Mouse (Mus musculus) ES-Bruce4 (cell line): ENCODE measurements around the gene Zfp780b.
"Not testable (repeated sequence)": the region's sequence is repeated elsewhere in the genome, so short reads cannot be mapped to it uniquely, and the experiment has no call there.

Experiments used
- CTCF ChIP-seq: IDR thresholded peaks from one replicate; pipeline ENCODE4 v1.8.1; 2011; ENCODE audit warnings: low read depth, low read length
- EP300 ChIP-seq: IDR thresholded peaks from 2 replicates; pipeline ENCODE4 v1.6.1; 2011; ENCODE audit warnings: low read depth, low read length; ENCODE audit not compliant: insufficient read depth
- POLR2A ChIP-seq: IDR thresholded peaks from one replicate; pipeline ENCODE4 v1.8.1; 2011; ENCODE audit warnings: low read length; ENCODE audit not compliant: insufficient read depth

- not testable (repeated sequence) for TF ChIP-seq CTCF, POLR2A, EP300
Observed at GRCm38 (mm10) chr7:27941869-27942268, 37.1 kb downstream of the Zfp780b start.
